Mouse (Mus musculus): Measurements from ENCODE around the gene Six2.

- TF ChIP-seq USF2 (conservative IDR thresholded peaks at IDR 0.05; ENCODE audit: low read depth, low read length): no peak
- TF ChIP-seq POLR2A (IDR thresholded peaks at IDR 0.05; ENCODE audit: low read depth, low read length): no peak
- TF ChIP-seq KAT2A (IDR thresholded peaks at IDR 0.05; ENCODE audit: insufficient replicate concordance, low read length): no peak
- TF ChIP-seq CHD2 (IDR thresholded peaks at IDR 0.05; ENCODE audit: low read length): no peak
- no peak for TF ChIP-seq CTCF (conservative IDR thresholded peaks at IDR 0.05 in 1 of 2, IDR thresholded peaks at IDR 0.05 in 1 of 2; ENCODE audit: low read depth in 2 of 2, low read length in 2 of 2)
- no peak for TF ChIP-seq EP300 (IDR thresholded peaks at IDR 0.05; ENCODE audit: low read length)
- TF ChIP-seq TCF12 (IDR thresholded peaks at IDR 0.05; ENCODE audit: low read depth, low read length): no peak
- TF ChIP-seq BHLHE40 (IDR thresholded peaks at IDR 0.05; ENCODE audit: low read depth, low read length): no peak
- TF ChIP-seq PAX5 (IDR thresholded peaks at IDR 0.05; ENCODE audit: low read length): no peak
- TF ChIP-seq MAX (IDR thresholded peaks at IDR 0.05; ENCODE audit: low read length): no peak
- no peak for TF ChIP-seq GABPA (IDR thresholded peaks at IDR 0.05; ENCODE audit: insufficient replicate concordance, low read depth, low read length)
- no peak for TF ChIP-seq SIN3A (IDR thresholded peaks at IDR 0.05; ENCODE audit: low read length)
Measured at GRCm38 (mm10) chr17:85661521-85661920, 26.6 kb downstream of the Six2 start.
